Mouse (Mus musculus) forebrain, embryonic 16.5 days (tissue): ENCODE results near the gene Cd3eap. TPM values are rescaled to one million over a fixed set of nuclear protein-coding genes. Genes with fewer than 3 reads are reported as not detected.

Source experiments
- ATAC-seq: fragments of 200-750 bp; cut with Nextera tagmentation; 2 replicates; pipeline ENCODE4 v1.8.0; 2017; ENCODE audit warnings: mild to moderate bottlenecking, moderate library complexity
- H3K27ac ChIP-seq: fragments of 300-500 bp; sonication (generic); 2 replicates; pipeline ENCODE4 v1.5.1; 2014; ENCODE audit warnings: low read length, control low read depth
- H3K27me3 ChIP-seq: fragments of 300-500 bp; sonication (generic); replicated peaks from 2 replicates; pipeline ENCODE4 v1.6.1; 2014; ENCODE audit warnings: low read length; ENCODE audit not compliant: control insufficient read depth, insufficient read depth
- H3K36me3 ChIP-seq: fragments of 300-500 bp; sonication (generic); 2 replicates; pipeline ENCODE4 v1.6.1; 2014; ENCODE audit not compliant: control insufficient read depth, insufficient read depth
- H3K4me1 ChIP-seq: fragments of 300-500 bp; sonication (generic); replicated peaks from 2 replicates; pipeline ENCODE4 v1.6.1; 2014; ENCODE audit warnings: low read length; ENCODE audit not compliant: control insufficient read depth, insufficient read depth
- H3K4me2 ChIP-seq: fragments of 300-500 bp; sonication (generic); 2 replicates; pipeline ENCODE4 v1.6.1; 2014; ENCODE audit warnings: mild to moderate bottlenecking, low read length, control low read depth
- H3K4me3 ChIP-seq: fragments of 300-500 bp; sonication (generic); replicated peaks from 2 replicates; pipeline ENCODE4 v1.5.1; 2014; ENCODE audit warnings: mild to moderate bottlenecking, low read length, control low read depth
- H3K9ac ChIP-seq: fragments of 300-500 bp; sonication (generic); replicated peaks from 2 replicates; pipeline ENCODE4 v1.6.1; 2014; ENCODE audit warnings: low read depth, low read length, control low read depth
- H3K9me3 ChIP-seq: fragments of 300-500 bp; sonication (generic); 2 replicates; pipeline ENCODE4 v1.6.1; 2016; ENCODE audit warnings: low read length; ENCODE audit not compliant: control insufficient read depth
- WGBS: fragments of 180-500 bp; shearing (Covaris S2); extraction: QIAGEN DNeasy Blood & Tissue Kit; methylation state at CpG from one replicate; pipeline ENCODE4 v1.1.7; 2014; 5-methylcytosine and 5-hydroxymethylcytosine counted together
- polyA plus RNA-seq: library from polyadenylated mRNA; unstranded; fragments of >200 nt; fragmentation: Nextera tagmentation; extraction: Ambion mirVana; gene quantifications from 2 replicates; pipeline ENCODE4 v1.2.1, GENCODE M21; 2015

The Cd3eap gene
- polyA plus RNA-seq, 1 experiment from 2014 or later: 26.4 TPM

- Histone ChIP-seq H3K4me1 (peaks cover 22% of the 10 kb centered on the region), H3K9ac (no peak overlapping the region), H3K4me2 (no peak overlapping the region), H3K27me3 (no peaks in the 10 kb centered on the region), H3K27ac (no peak overlapping the region), H3K36me3 (peaks cover 16% of the 10 kb centered on the region; the same call in 1 of the 2 replicates), H3K4me3 (no peak overlapping the region), H3K9me3 (no peaks in the 10 kb centered on the region)
- no peak for ATAC-seq
- 81% methylated on average over 10 of the region's 10 CpGs for whole genome bisulfite sequencing
These were observed 3.0 kb downstream of the Cd3eap start for GRCm38 (mm10) chr7:19356311-19356710.

GRCm38 (mm10) chr7:19354991-19355390 lies 4.3 kb downstream of the Cd3eap start:
- Histone ChIP-seq H3K4me1 (peaks cover 11% of the 10 kb centered on the region), H3K9me3 (no peaks in the 10 kb centered on the region), H3K4me2 (no peak overlapping the region), H3K27me3 (no peaks in the 10 kb centered on the region), H3K27ac (no peak overlapping the region), H3K4me3 (no peak overlapping the region), H3K9ac (no peak overlapping the region), H3K36me3 (peaks cover 20% of the 10 kb centered on the region)
- WGBS: 91% methylated on average over 5 of the region's 5 CpGs
- ATAC-seq: no peak

DNA sequence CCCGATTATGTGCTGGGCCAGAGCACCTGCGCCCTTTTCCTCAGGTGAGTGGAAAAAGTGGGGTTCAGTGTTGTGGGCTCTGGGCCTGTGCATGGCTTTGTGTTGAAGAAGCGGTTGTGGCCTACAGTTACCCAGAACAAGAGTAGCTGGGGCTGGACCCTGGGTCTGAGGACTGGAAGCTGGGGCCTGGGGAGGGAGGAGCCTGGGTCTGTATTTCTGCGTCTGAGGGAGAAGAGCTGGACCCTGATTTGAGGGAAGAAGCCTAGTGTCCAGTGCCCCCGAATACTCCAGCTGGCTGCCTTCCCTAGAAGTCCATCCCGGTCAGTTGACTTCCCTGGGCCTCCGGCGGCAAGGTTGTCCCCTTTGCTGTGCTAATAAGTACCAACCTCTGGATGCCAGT lies 9.1 kb downstream of the Cd3eap start:
- Histone ChIP-seq H3K27ac (no peak overlapping the region), H3K27me3 (no peaks in the 10 kb centered on the region), H3K4me3 (no peak overlapping the region), H3K9me3 (no peaks in the 10 kb centered on the region), H3K9ac (no peak overlapping the region), H3K36me3 (peaks cover 19% of the 10 kb centered on the region), H3K4me2 (no peak overlapping the region), H3K4me1 (peaks cover 9% of the 10 kb centered on the region)
- ATAC-seq: no peak
- WGBS: 95% methylated on average over 8 of the region's 8 CpGs

GRCm38 (mm10) chr7:19349188-19349915 lies 9.9 kb downstream of the Cd3eap start:
- Histone ChIP-seq H3K4me1 (peaks cover 14% of the 10 kb centered on the region), H3K27ac (no peak overlapping the region), H3K4me3 (no peak overlapping the region), H3K4me2 (no peak overlapping the region), H3K9me3 (no peaks in the 10 kb centered on the region), H3K27me3 (no peaks in the 10 kb centered on the region), H3K36me3 (peaks cover 19% of the 10 kb centered on the region), H3K9ac (no peak overlapping the region)
- ATAC-seq: no peak
- whole genome bisulfite sequencing: 90% methylated on average over 13 of the region's 13 CpGs

- H3K9ac ChIP-seq: peak overlapping the region; percentile 69
- peak overlapping the region; percentile 59 for H3K4me3 ChIP-seq
- under 1% methylated on average over 31 of the region's 31 CpGs for WGBS
- peak overlapping the region; percentile 89 for H3K27ac ChIP-seq
- peaks cover 29% of the 10 kb centered on the region for H3K4me1 ChIP-seq
- H3K4me2 ChIP-seq: peak overlapping the region; percentile 81
- H3K36me3 ChIP-seq: peaks cover 6% of the 10 kb centered on the region; the same call in 1 of the 2 replicates
- ATAC-seq: peak; percentile 94
- no peaks in the 10 kb centered on the region for H3K9me3 ChIP-seq
- no peaks in the 10 kb centered on the region; the same call in 1 of the 2 replicates for H3K27me3 ChIP-seq
These were observed 14.3 kb downstream of the Cd3eap start for GRCm38 (mm10) chr7:19344938-19345471.

- peak within 1 kb of the TSS; percentile 69 for H3K9ac ChIP-seq
- no peaks in the 10 kb centered on the region for H3K9me3 ChIP-seq
- H3K4me2 ChIP-seq: peak within 1 kb of the TSS; percentile 81
- H3K36me3 ChIP-seq: peaks cover 6% of the 10 kb centered on the region; the same call in 1 of the 2 replicates
- ATAC-seq: no peak; the same call in 1 of the 2 replicates
- H3K4me3 ChIP-seq: peak within 1 kb of the TSS; percentile 59
- H3K27ac ChIP-seq: peak within 1 kb of the TSS; percentile 89
- WGBS: 21% methylated on average over 12 of the region's 12 CpGs
- no peaks in the 10 kb centered on the region; the same call in 1 of the 2 replicates for H3K27me3 ChIP-seq
- peaks cover 29% of the 10 kb centered on the region for H3K4me1 ChIP-seq
These were observed 14.9 kb downstream of the Cd3eap start, which contains the start of gene Ercc1 for GRCm38 (mm10) chr7:19344237-19344847. Gene Ercc1 (plus strand): TSS chr7:19344778.

- ATAC-seq: no peak
- Histone ChIP-seq H3K27me3 (no peaks in the 10 kb centered on the region; the same call in 1 of the 2 replicates), H3K36me3 (no peaks in the 10 kb centered on the region), H3K4me2 (no peak overlapping the region), H3K4me1 (peaks cover 29% of the 10 kb centered on the region), H3K9me3 (no peaks in the 10 kb centered on the region), H3K27ac (no peak overlapping the region), H3K4me3 (no peak overlapping the region), H3K9ac (no peak overlapping the region)
- 2% methylated on average over 11 of the region's 11 CpGs for WGBS
These were observed 16.0 kb downstream of the Cd3eap start for GRCm38 (mm10) chr7:19343210-19343808.

GRCm38 (mm10) chr7:19342481-19343027 lies 16.7 kb downstream of the Cd3eap start:
- Histone ChIP-seq H3K27ac (no peak overlapping the region), H3K36me3 (no peaks in the 10 kb centered on the region), H3K4me2 (peak overlapping the region; percentile 98), H3K9me3 (no peaks in the 10 kb centered on the region), H3K27me3 (no peaks in the 10 kb centered on the region; the same call in 1 of the 2 replicates), H3K4me3 (peak overlapping the region; percentile 53), H3K9ac (peak overlapping the region; percentile 57), H3K4me1 (peaks cover 29% of the 10 kb centered on the region)
- WGBS: under 1% methylated on average over 27 of the region's 27 CpGs
- ATAC-seq: peak; percentile 11; the same call in 1 of the 2 replicates
